Mouse (Mus musculus): Measurements from ENCODE around the gene Birc5. TPM values are rescaled to one million over a fixed set of nuclear protein-coding genes. Genes with fewer than 3 reads are reported as not detected.
"Not testable (repeated sequence)": the region's sequence is repeated elsewhere in the genome, so short reads cannot be mapped to it uniquely, and the experiment has no call there.

Gene Birc5
- polyA plus RNA-seq, 1 experiment from 2014 or later: 338 TPM

- WGBS: 82% methylated on average over 2 of the region's 2 CpGs
- DNase-seq (ENCODE audit: low spot score): no peak
- Histone ChIP-seq H3K27me3 (ENCODE audit: insufficient read depth, poor library complexity, severe bottlenecking) (no peaks in the 10 kb centered on the region), H3K27ac (no peak overlapping the region), H3K9me3 (no peaks in the 10 kb centered on the region), H3K36me3 (no peaks in the 10 kb centered on the region), H3K4me3 (no peak overlapping the region), H3K4me1 (replicated peaks) (peaks cover 56% of the 10 kb centered on the region)
Measured at GRCm38 (mm10) chr11:117829671-117830215, 19.3 kb upstream of the Birc5 start.

GRCm38 (mm10) chr11:117830401-117830800, 18.6 kb upstream of the Birc5 start:
- no peaks in the 10 kb centered on the region for H3K27me3 ChIP-seq (ENCODE audit: insufficient read depth, poor library complexity, severe bottlenecking)
- H3K9me3 ChIP-seq: no peaks in the 10 kb centered on the region
- no peaks in the 10 kb centered on the region for H3K36me3 ChIP-seq
- 85% methylated on average over 9 of the region's 9 CpGs for WGBS
- H3K27ac ChIP-seq: no peak overlapping the region
- H3K4me1 ChIP-seq (replicated peaks): peaks cover 49% of the 10 kb centered on the region
- DNase-seq (ENCODE audit: low spot score): no peak
- H3K4me3 ChIP-seq: no peak overlapping the region

- peak overlapping the region; percentile 56 for H3K4me3 ChIP-seq
- peaks cover 40% of the 10 kb centered on the region for H3K4me1 ChIP-seq (replicated peaks)
- WGBS: 17% methylated on average over 28 of the region's 28 CpGs
- H3K9me3 ChIP-seq: no peaks in the 10 kb centered on the region
- peak overlapping the region; percentile 66 for H3K27ac ChIP-seq
- H3K36me3 ChIP-seq: no peaks in the 10 kb centered on the region
- peak; percentile 86 for DNase-seq (ENCODE audit: low spot score)
- H3K27me3 ChIP-seq (ENCODE audit: insufficient read depth, poor library complexity, severe bottlenecking): no peaks in the 10 kb centered on the region
Measured at GRCm38 (mm10) chr11:117832086-117832969, 16.7 kb upstream of the Birc5 start.

GRCm38 (mm10) chr11:117833509-117833908, 15.5 kb upstream of the Birc5 start:
- H3K4me3 ChIP-seq; H3K27me3 ChIP-seq (ENCODE audit: insufficient read depth, poor library complexity, severe bottlenecking); H3K9me3 ChIP-seq; DNase-seq (ENCODE audit: low spot score); H3K27ac ChIP-seq; H3K36me3 ChIP-seq: not testable (repeated sequence)
- 81% methylated on average over 5 of the region's 6 CpGs for WGBS
- H3K4me1 ChIP-seq (replicated peaks): peaks cover 34% of the 10 kb centered on the region

- WGBS: 90% methylated on average over 8 of the region's 8 CpGs
- H3K36me3 ChIP-seq: no peaks in the 10 kb centered on the region
- no peak for DNase-seq (ENCODE audit: low spot score)
- H3K9me3 ChIP-seq: no peaks in the 10 kb centered on the region
- H3K4me3 ChIP-seq: no peak overlapping the region
- no peak overlapping the region for H3K27ac ChIP-seq
- H3K4me1 ChIP-seq (replicated peaks): peaks cover 31% of the 10 kb centered on the region
- H3K27me3 ChIP-seq (ENCODE audit: insufficient read depth, poor library complexity, severe bottlenecking): no peaks in the 10 kb centered on the region
Measured at GRCm38 (mm10) chr11:117834086-117834485, 15.0 kb upstream of the Birc5 start.

GRCm38 (mm10) chr11:117836306-117836705, 12.7 kb upstream of the Birc5 start:
- no peak for DNase-seq (ENCODE audit: low spot score)
- H3K27ac ChIP-seq: no peak overlapping the region
- 31% methylated on average over 13 of the region's 13 CpGs for WGBS

GRCm38 (mm10) chr11:117838572-117838971, 10.5 kb upstream of the Birc5 start:
- no peaks in the 10 kb centered on the region for H3K36me3 ChIP-seq
- H3K27ac ChIP-seq: no peak overlapping the region
- 78% methylated on average over 2 of the region's 2 CpGs for WGBS
- H3K4me3 ChIP-seq: no peak overlapping the region
- no peaks in the 10 kb centered on the region for H3K27me3 ChIP-seq (ENCODE audit: insufficient read depth, poor library complexity, severe bottlenecking)
- DNase-seq (ENCODE audit: low spot score): no peak
- no peaks in the 10 kb centered on the region for H3K9me3 ChIP-seq
- peaks cover 16% of the 10 kb centered on the region for H3K4me1 ChIP-seq (replicated peaks)

More at GRCm38 (mm10) chr11:117836306-117836705, 12.7 kb upstream of the Birc5 start:
- peak overlapping the region; percentile 23 for H3K4me3 ChIP-seq
- H3K27me3 ChIP-seq (ENCODE audit: insufficient read depth, poor library complexity, severe bottlenecking): no peaks in the 10 kb centered on the region
- H3K9me3 ChIP-seq: no peaks in the 10 kb centered on the region
- H3K36me3 ChIP-seq: no peaks in the 10 kb centered on the region
- H3K4me1 ChIP-seq (replicated peaks): peaks cover 27% of the 10 kb centered on the region

- no peaks in the 10 kb centered on the region for H3K27me3 ChIP-seq (ENCODE audit: insufficient read depth, poor library complexity, severe bottlenecking)
- no peak for DNase-seq (ENCODE audit: low spot score)
- peaks cover 16% of the 10 kb centered on the region for H3K4me1 ChIP-seq (replicated peaks)
- no peaks in the 10 kb centered on the region for H3K9me3 ChIP-seq
- no peak overlapping the region for H3K4me3 ChIP-seq
- no peaks in the 10 kb centered on the region for H3K36me3 ChIP-seq
- no peak overlapping the region for H3K27ac ChIP-seq
- 93% methylated on average over 1 of the region's 1 CpGs for WGBS
Measured at GRCm38 (mm10) chr11:117839021-117839420, 10.0 kb upstream of the Birc5 start.

GRCm38 (mm10) chr11:117840910-117841309, 8.1 kb upstream of the Birc5 start:
- peaks cover 13% of the 10 kb centered on the region for H3K4me1 ChIP-seq (replicated peaks)
- DNase-seq (ENCODE audit: low spot score): no peak
- WGBS: 64% methylated on average over 1 of the region's 1 CpGs
- no peaks in the 10 kb centered on the region for H3K36me3 ChIP-seq
- no peaks in the 10 kb centered on the region for H3K9me3 ChIP-seq
- no peaks in the 10 kb centered on the region for H3K27me3 ChIP-seq (ENCODE audit: insufficient read depth, poor library complexity, severe bottlenecking)
- H3K27ac ChIP-seq: no peak overlapping the region
- no peak overlapping the region for H3K4me3 ChIP-seq

- WGBS: 91% methylated on average over 2 of the region's 2 CpGs
- peaks cover 16% of the 10 kb centered on the region for H3K4me1 ChIP-seq (replicated peaks)
- DNase-seq (ENCODE audit: low spot score): no peak
- H3K27me3 ChIP-seq (ENCODE audit: insufficient read depth, poor library complexity, severe bottlenecking): no peaks in the 10 kb centered on the region
- H3K4me3 ChIP-seq: no peak overlapping the region
- no peaks in the 10 kb centered on the region for H3K36me3 ChIP-seq
- no peaks in the 10 kb centered on the region for H3K9me3 ChIP-seq
- no peak overlapping the region for H3K27ac ChIP-seq
Measured at GRCm38 (mm10) chr11:117843434-117843833, 5.6 kb upstream of the Birc5 start.

GRCm38 (mm10) chr11:117844997-117845396, 4.1 kb upstream of the Birc5 start:
- 80% methylated on average over 2 of the region's 2 CpGs for WGBS
- Histone ChIP-seq H3K27me3 (ENCODE audit: insufficient read depth, poor library complexity, severe bottlenecking) (no peaks in the 10 kb centered on the region), H3K4me3 (no peak overlapping the region), H3K4me1 (replicated peaks) (peaks cover 27% of the 10 kb centered on the region), H3K9me3 (no peaks in the 10 kb centered on the region), H3K27ac (0 out of 2 replicates have a peak overlapping the region, but pooled peaks have one; percentile 6), H3K36me3 (no peaks in the 10 kb centered on the region)
- no peak for DNase-seq (ENCODE audit: low spot score)

GRCm38 (mm10) chr11:117845651-117846050, 3.4 kb upstream of the Birc5 start:
- no peak overlapping the region for H3K4me3 ChIP-seq
- WGBS: 88% methylated on average over 2 of the region's 2 CpGs
- peaks cover 33% of the 10 kb centered on the region for H3K4me1 ChIP-seq (replicated peaks)
- no peaks in the 10 kb centered on the region for H3K9me3 ChIP-seq
- no peak for DNase-seq (ENCODE audit: low spot score)
- H3K36me3 ChIP-seq: no peaks in the 10 kb centered on the region
- no peak overlapping the region for H3K27ac ChIP-seq
- H3K27me3 ChIP-seq (ENCODE audit: insufficient read depth, poor library complexity, severe bottlenecking): no peaks in the 10 kb centered on the region

GRCm38 (mm10) chr11:117846640-117847039, 2.4 kb upstream of the Birc5 start:
- Histone ChIP-seq H3K4me3 (no peak overlapping the region), H3K9me3 (no peaks in the 10 kb centered on the region), H3K27ac (no peak overlapping the region), H3K4me1 (replicated peaks) (peaks cover 37% of the 10 kb centered on the region), H3K27me3 (ENCODE audit: insufficient read depth, poor library complexity, severe bottlenecking) (no peaks in the 10 kb centered on the region), H3K36me3 (peaks cover 9% of the 10 kb centered on the region)
- DNase-seq (ENCODE audit: low spot score): no peak
- WGBS: 59% methylated on average over 5 of the region's 5 CpGs
